Mouse (Mus musculus) stomach, embryonic 14.5 days (tissue): ENCODE results near the gene Gm17359. TPM values are rescaled to one million over a fixed set of nuclear protein-coding genes. Genes with fewer than 3 reads are reported as not detected.

Experiments
- ATAC-seq: fragments of 200-750 bp; cut with Nextera tagmentation; 2 replicates; pipeline ENCODE4 v1.8.0; 2017; ENCODE audit warnings: low read depth, moderate TSS enrichment; ENCODE audit not compliant: insufficient number of reproducible peaks, insufficient read depth, low FRiP score
- H3K27ac ChIP-seq: fragments of 300-500 bp; sonication (generic); 2 replicates; pipeline ENCODE4 v1.5.1; 2014; ENCODE audit warnings: mild to moderate bottlenecking, low read length, moderate library complexity, mixed read lengths
- H3K27me3 ChIP-seq: fragments of 300-500 bp; sonication (generic); 2 replicates; pipeline ENCODE4 v1.6.1; 2014; ENCODE audit warnings: low read length, control low read depth, mixed read lengths; ENCODE audit not compliant: control insufficient read depth, insufficient read depth
- H3K36me3 ChIP-seq: fragments of 300-500 bp; sonication (generic); 2 replicates; pipeline ENCODE4 v1.6.1; 2014; ENCODE audit warnings: mild to moderate bottlenecking, control low read depth, low read length, moderate library complexity, mixed read lengths; ENCODE audit not compliant: control insufficient read depth, insufficient read depth
- H3K4me1 ChIP-seq: fragments of 300-500 bp; sonication (generic); 2 replicates; pipeline ENCODE4 v1.6.1; 2014; ENCODE audit warnings: low read length, control low read depth, mixed read lengths; ENCODE audit not compliant: control insufficient read depth, insufficient read depth
- H3K4me2 ChIP-seq: fragments of 300-500 bp; sonication (generic); replicated peaks from 2 replicates; pipeline ENCODE4 v1.6.1; 2014; ENCODE audit warnings: low read depth, low read length, control low read depth
- H3K4me3 ChIP-seq: fragments of 300-500 bp; sonication (generic); 2 replicates; pipeline ENCODE4 v1.5.1; 2014; ENCODE audit warnings: low read depth, low read length, control low read depth
- H3K9ac ChIP-seq: fragments of 300-500 bp; sonication (generic); replicated peaks from 2 replicates; pipeline ENCODE4 v1.6.1; 2014; ENCODE audit warnings: low read depth, mild to moderate bottlenecking, control low read depth, low read length, moderate library complexity, mixed read lengths
- H3K9me3 ChIP-seq: fragments of 300-500 bp; sonication (generic); 2 replicates; pipeline ENCODE4 v1.6.1; 2016; ENCODE audit warnings: low read depth, low read length, control low read depth; ENCODE audit not compliant: control insufficient read depth
- WGBS: fragments of 180-500 bp; shearing (Covaris S2); extraction: QIAGEN DNeasy Blood & Tissue Kit; methylation state at CpG from one replicate; pipeline ENCODE4 v1.1.7; 2014; 5-methylcytosine and 5-hydroxymethylcytosine counted together
- polyA plus RNA-seq: library from polyadenylated mRNA; unstranded; fragments of >200 nt; fragmentation: Nextera tagmentation; extraction: Ambion mirVana; gene quantifications from 2 replicates; pipeline ENCODE4 v1.2.1, GENCODE M21; 2014

Gm17359 gene
- polyA plus RNA-seq, 1 experiment from 2014 or later: not detected

DNA sequence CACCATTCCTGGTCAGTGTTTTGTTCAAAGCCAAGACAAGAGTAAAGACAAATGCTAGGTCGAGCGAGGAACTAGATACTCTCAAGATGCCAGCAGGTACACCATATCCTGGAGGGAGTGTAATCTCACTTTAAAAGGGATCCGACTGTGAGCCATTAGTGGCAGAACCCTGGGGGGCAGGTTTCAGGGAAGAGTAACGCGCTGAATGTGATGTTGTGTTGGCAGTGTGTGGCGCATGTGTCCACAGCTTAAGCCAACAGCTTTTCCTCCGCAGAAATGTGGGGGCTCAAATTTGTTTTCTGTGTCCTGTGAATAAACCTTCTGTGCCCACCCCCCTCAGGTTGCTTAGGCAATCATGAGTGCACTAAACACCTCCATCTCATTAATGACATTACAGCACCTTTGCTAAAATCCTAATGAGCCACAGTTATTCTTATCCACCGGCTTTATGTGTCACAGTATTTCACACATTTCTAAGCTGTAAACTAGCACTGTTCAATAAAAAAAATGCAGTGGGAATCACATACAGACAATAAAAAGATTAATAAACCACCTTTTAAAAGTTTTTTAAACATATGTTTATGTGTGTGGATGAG lies 49.1 kb downstream of the Gm17359 start:
- H3K27ac ChIP-seq: no peak overlapping the region
- no peak overlapping the region for H3K9ac ChIP-seq
- no peak for ATAC-seq
- no peaks in the 10 kb centered on the region for H3K36me3 ChIP-seq
- no peaks in the 10 kb centered on the region for H3K9me3 ChIP-seq
- no peaks in the 10 kb centered on the region for H3K4me1 ChIP-seq
- no peak overlapping the region for H3K4me3 ChIP-seq
- WGBS: 29% methylated on average over 8 of the region's 8 CpGs
- H3K27me3 ChIP-seq: no peaks in the 10 kb centered on the region
- no peak overlapping the region for H3K4me2 ChIP-seq

DNA sequence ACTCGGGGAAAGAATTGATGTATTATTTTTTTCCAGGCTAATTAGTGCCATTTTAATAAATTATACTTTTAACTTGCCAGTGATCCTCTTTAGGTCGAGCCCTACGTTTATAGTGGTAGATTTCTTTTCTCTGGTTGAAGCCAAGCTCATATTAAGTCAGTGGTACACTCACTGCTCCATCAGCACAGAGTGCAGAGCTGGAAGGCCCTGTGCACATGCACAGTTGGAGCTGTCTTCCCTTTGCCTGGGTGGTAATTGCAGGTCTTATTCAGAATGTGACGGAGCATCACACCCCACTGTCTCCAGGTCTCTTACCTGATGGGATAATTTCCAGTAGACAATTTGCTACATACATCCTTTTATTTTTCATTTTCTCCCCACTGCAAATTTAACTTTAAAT lies 52.6 kb downstream of the Gm17359 start:
- no peak overlapping the region for H3K27ac ChIP-seq
- no peak for ATAC-seq
- no peak overlapping the region for H3K4me3 ChIP-seq
- no peaks in the 10 kb centered on the region for H3K36me3 ChIP-seq
- no peaks in the 10 kb centered on the region for H3K9me3 ChIP-seq
- no peaks in the 10 kb centered on the region for H3K4me1 ChIP-seq
- H3K9ac ChIP-seq: no peak overlapping the region
- H3K27me3 ChIP-seq: no peaks in the 10 kb centered on the region
- H3K4me2 ChIP-seq: no peak overlapping the region
- WGBS: 30% methylated on average over 4 of the region's 4 CpGs

DNA sequence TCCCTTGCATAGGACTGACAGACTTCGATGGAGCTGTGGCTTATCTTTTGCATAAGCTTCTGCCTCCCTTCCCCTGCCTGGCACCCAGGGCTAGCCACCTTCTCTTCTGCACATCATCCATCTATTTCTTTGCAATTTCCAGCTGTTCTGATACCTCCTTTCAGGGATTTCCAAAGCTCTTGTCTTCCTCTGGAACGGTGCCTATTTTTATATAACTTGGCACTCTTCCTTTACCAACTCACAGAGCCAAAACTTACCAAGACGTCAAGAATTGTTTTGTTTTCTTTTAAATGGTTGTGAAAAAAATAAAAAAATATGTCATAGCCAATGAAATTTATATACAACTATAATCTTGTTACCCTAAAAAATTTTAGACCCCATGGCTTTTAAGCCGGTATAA lies 64.1 kb downstream of the Gm17359 start:
- Histone ChIP-seq H3K27me3 (no peaks in the 10 kb centered on the region), H3K9me3 (no peaks in the 10 kb centered on the region), H3K27ac (no peak overlapping the region), H3K4me1 (no peaks in the 10 kb centered on the region), H3K36me3 (no peaks in the 10 kb centered on the region), H3K9ac (no peak overlapping the region), H3K4me2 (no peak overlapping the region), H3K4me3 (no peak overlapping the region)
- 70% methylated on average over 4 of the region's 4 CpGs for WGBS
- no peak for ATAC-seq

DNA sequence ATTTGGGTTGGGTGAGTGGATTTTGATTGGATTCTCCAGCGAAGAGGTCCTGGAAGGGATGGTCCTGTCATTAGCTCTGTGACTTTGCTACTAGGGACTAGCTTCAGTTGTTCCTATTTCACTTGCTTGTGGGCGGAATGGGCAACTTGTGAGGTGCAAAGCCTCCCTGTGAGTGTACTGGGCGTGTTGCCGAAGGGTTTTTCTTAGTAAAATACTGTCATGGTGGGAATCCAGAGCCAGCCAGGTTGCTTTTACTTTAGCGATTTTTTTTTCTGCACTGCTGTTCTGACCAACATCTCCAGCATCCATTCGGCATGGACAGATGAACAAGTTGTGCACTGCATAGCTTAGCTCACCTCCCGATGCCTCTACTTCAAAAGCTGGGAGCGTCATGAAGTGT lies 65.6 kb downstream of the Gm17359 start:
- ATAC-seq: no peak
- Histone ChIP-seq H3K4me1 (no peaks in the 10 kb centered on the region), H3K27ac (no peak overlapping the region), H3K4me3 (no peak overlapping the region), H3K9ac (no peak overlapping the region), H3K27me3 (no peaks in the 10 kb centered on the region), H3K36me3 (no peaks in the 10 kb centered on the region), H3K9me3 (no peaks in the 10 kb centered on the region), H3K4me2 (no peak overlapping the region)
- 87% methylated on average over 8 of the region's 8 CpGs for WGBS

DNA sequence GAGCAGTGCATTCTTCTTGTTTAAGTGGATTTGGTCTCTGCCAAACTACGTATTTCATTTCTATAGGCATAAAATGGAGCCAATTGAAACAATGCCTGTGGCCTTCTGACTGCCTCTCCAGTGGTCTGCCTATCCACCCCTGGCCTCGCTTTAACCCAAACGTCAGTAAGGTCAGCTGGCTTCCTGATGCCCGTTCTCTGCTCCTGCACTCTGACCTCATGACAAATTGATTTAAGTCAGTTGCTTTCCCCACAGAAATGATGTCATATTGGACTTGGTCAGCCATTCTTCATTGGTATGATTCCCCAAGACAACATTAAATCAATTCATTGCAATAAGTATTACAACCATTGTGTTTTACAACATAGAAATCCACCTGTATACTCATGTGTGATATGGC lies 72.1 kb downstream of the Gm17359 start:
- no peaks in the 10 kb centered on the region for H3K36me3 ChIP-seq
- H3K27ac ChIP-seq: no peak overlapping the region
- no peaks in the 10 kb centered on the region for H3K9me3 ChIP-seq
- WGBS: 39% methylated on average over 4 of the region's 4 CpGs
- no peak overlapping the region for H3K9ac ChIP-seq
- no peaks in the 10 kb centered on the region for H3K4me1 ChIP-seq
- H3K27me3 ChIP-seq: no peaks in the 10 kb centered on the region
- no peak overlapping the region for H3K4me2 ChIP-seq
- H3K4me3 ChIP-seq: no peak overlapping the region
- ATAC-seq: no peak

DNA sequence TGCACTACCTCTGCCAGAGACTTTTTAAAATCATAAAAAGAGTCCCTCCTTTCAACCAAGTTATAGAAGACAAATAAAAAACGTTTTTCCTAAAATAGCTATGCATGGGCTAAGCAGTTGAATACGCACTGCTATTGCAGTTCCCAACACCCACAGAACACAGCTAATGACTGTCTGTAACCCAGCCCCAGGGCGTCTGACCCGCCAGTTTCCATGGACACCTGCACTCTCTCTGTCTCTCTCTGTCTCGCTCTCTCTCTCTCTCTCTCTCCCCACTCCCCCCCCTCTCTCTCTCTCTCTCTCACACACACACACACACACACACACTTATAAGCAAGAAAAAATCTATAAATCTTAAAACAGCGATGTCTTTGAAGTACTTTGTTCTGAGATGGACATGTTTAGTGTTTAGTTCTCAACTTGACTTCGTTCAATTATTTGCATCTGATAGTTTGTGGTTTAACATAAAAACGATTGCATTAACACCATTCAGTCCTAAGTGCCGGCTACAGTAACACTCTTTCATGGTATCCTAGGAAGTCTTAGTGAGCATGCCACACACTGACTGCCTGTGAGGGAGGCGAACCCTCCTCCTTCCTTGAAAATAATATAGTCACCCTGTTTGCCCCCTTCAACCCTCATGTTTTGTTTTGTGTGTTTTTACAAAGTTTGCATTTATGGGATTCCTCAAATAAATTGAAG lies 73.6 kb downstream of the Gm17359 start:
- Histone ChIP-seq H3K27me3 (no peaks in the 10 kb centered on the region), H3K4me2 (no peak overlapping the region), H3K36me3 (no peaks in the 10 kb centered on the region), H3K9me3 (no peaks in the 10 kb centered on the region), H3K4me3 (no peak overlapping the region), H3K9ac (no peak overlapping the region), H3K4me1 (no peaks in the 10 kb centered on the region), H3K27ac (no peak overlapping the region)
- 25% methylated on average over 10 of the region's 10 CpGs for WGBS
- no peak for ATAC-seq

DNA sequence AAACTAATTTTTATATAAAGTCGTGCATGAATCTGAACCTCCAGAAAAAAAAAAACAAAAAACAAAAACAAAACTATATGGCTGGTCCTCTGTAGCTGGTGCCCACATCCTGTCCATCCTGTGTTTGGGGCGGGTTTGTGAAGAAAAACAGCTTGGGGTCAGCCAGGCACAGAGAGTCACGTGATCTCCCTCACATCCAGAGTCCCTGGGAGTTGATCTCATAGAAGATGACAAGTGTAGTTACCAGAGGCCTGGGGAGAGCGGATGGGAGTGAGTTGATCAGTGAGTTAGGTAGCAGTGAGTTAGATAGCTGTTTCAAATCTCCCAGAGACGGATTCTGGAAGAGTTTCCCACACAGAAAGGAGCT lies 74.2 kb downstream of the Gm17359 start:
- Histone ChIP-seq H3K4me2 (no peak overlapping the region), H3K9me3 (no peaks in the 10 kb centered on the region), H3K27ac (no peak overlapping the region), H3K36me3 (no peaks in the 10 kb centered on the region), H3K4me3 (no peak overlapping the region), H3K4me1 (no peaks in the 10 kb centered on the region), H3K27me3 (no peaks in the 10 kb centered on the region), H3K9ac (no peak overlapping the region)
- WGBS: 34% methylated on average over 5 of the region's 5 CpGs
- no peak for ATAC-seq

DNA sequence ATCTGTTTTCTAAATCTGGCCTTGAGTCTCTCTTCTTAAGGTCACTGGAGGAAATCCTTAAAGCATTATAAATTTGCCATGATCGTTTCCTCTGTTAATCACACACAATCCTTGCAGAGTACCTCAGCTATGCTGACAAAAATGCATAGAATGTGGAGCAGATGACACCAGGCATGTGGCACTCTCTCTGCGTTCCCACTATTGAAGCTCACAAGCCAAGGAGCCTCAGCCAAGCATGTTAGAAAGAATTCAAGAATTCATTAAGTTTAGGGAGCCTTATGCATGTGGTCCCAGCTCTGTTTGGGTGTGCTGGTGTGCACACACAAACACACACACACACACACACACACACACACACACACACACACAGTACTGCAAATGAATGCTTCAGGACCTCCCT lies 75.2 kb downstream of the Gm17359 start:
- Histone ChIP-seq H3K27ac (no peak overlapping the region), H3K9ac (no peak overlapping the region), H3K4me1 (no peaks in the 10 kb centered on the region), H3K9me3 (no peaks in the 10 kb centered on the region), H3K4me3 (no peak overlapping the region), H3K27me3 (no peaks in the 10 kb centered on the region), H3K4me2 (no peak overlapping the region), H3K36me3 (no peaks in the 10 kb centered on the region)
- 20% methylated on average over 2 of the region's 2 CpGs for WGBS
- no peak for ATAC-seq

DNA sequence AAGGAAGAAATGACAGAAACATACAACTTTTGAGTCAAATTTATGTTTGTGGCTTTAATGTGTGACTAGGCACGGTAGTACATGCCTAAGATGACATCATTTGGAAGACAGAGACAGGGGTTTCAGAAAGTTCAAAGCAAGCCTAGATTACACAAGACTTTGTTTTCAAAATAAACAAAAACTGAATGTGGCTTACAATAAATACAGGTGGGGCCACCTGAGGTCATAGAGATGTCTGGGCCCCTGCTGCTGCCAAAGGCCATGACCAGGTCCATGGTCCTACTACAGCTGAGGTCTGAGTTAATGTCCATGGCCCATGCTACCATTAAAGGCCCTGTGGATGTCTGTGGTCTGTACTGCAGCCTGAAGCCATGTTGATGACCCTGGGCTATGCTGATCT lies 77.0 kb downstream of the Gm17359 start:
- Histone ChIP-seq H3K27me3 (no peaks in the 10 kb centered on the region), H3K36me3 (no peaks in the 10 kb centered on the region), H3K27ac (no peak overlapping the region), H3K4me1 (no peaks in the 10 kb centered on the region), H3K4me3 (no peak overlapping the region), H3K9me3 (no peaks in the 10 kb centered on the region), H3K9ac (no peak overlapping the region), H3K4me2 (no peak overlapping the region)
- WGBS: 65% methylated on average over 1 of the region's 1 CpGs
- no peak for ATAC-seq
